Mouse (Mus musculus) neural tube, embryonic 12.5 days (tissue): Measurements from ENCODE around the gene Ncln. TPM values are rescaled to one million over a fixed set of nuclear protein-coding genes. Genes with fewer than 3 reads are reported as not detected.
A peak's percentile ranks its signal among the peaks of the same experiment; 100 is the strongest.

Source experiments
- ATAC-seq: fragments of 200-750 bp; cut with Nextera tagmentation; 2 replicates; pipeline ENCODE4 v1.8.0; 2017; ENCODE audit warnings: low read depth, mild to moderate bottlenecking, moderate TSS enrichment, moderate library complexity; ENCODE audit not compliant: low FRiP score
- H3K27ac ChIP-seq: fragments of 300-500 bp; sonication (generic); 2 replicates; pipeline ENCODE4 v1.5.1; 2016
- H3K27me3 ChIP-seq: fragments of 300-500 bp; sonication (generic); replicated peaks from 2 replicates; pipeline ENCODE4 v1.6.1; 2016; ENCODE audit warnings: mild to moderate bottlenecking
- H3K36me3 ChIP-seq: fragments of 300-500 bp; sonication (generic); 2 replicates; pipeline ENCODE4 v1.6.1; 2016; ENCODE audit warnings: mild to moderate bottlenecking
- H3K4me1 ChIP-seq: fragments of 300-500 bp; sonication (generic); 2 replicates; pipeline ENCODE4 v1.6.1; 2016
- H3K4me2 ChIP-seq: fragments of 300-500 bp; sonication (generic); replicated peaks from 2 replicates; pipeline ENCODE4 v1.6.1; 2016; ENCODE audit warnings: mild to moderate bottlenecking
- H3K4me3 ChIP-seq: fragments of 300-500 bp; sonication (generic); 2 replicates; pipeline ENCODE4 v1.5.1; 2016
- H3K9ac ChIP-seq: fragments of 300-500 bp; sonication (generic); 2 replicates; pipeline ENCODE4 v1.6.1; 2016; ENCODE audit warnings: mild to moderate bottlenecking
- H3K9me3 ChIP-seq: fragments of 300-500 bp; sonication (generic); 2 replicates; pipeline ENCODE4 v1.6.1; 2016; ENCODE audit warnings: mild to moderate bottlenecking
- WGBS: fragments of 180-500 bp; shearing (Covaris S2); methylation state at CpG from one replicate; pipeline ENCODE4 v1.1.7; 2016; 5-methylcytosine and 5-hydroxymethylcytosine counted together
- polyA plus RNA-seq: library from polyadenylated mRNA; unstranded; fragments of >200 nt; fragmentation: Nextera tagmentation; extraction: Ambion mirVana; gene quantifications from 2 replicates; pipeline ENCODE4 v1.2.1, GENCODE M21; 2016

Gene Ncln
- polyA plus RNA-seq, 1 experiment from 2014 or later = 78.4 TPM

GRCm38 (mm10) chr10:81495616-81496263, 452 bp downstream of the Ncln start:
- Histone ChIP-seq H3K4me2 (peak overlapping the region; percentile 97), H3K4me3 (peak overlapping the region; percentile 72), H3K9me3 (no peaks in the 10 kb centered on the region), H3K9ac (peak overlapping the region; percentile 77), H3K36me3 (peaks cover 28% of the 10 kb centered on the region), H3K4me1 (peaks cover 19% of the 10 kb centered on the region), H3K27ac (no peak overlapping the region; the same call in 1 of the 2 replicates), H3K27me3 (no peaks in the 10 kb centered on the region)
- peak; percentile 43 for ATAC-seq
- 2% methylated on average over 41 of the region's 41 CpGs for WGBS

GRCm38 (mm10) chr10:81495151-81495550, 1.0 kb downstream of the Ncln start:
- 80% methylated on average over 6 of the region's 6 CpGs for WGBS
- Histone ChIP-seq H3K27ac (no peak overlapping the region), H3K4me2 (peak overlapping the region; percentile 97), H3K4me1 (peaks cover 19% of the 10 kb centered on the region), H3K9me3 (no peaks in the 10 kb centered on the region), H3K4me3 (peak overlapping the region; percentile 72), H3K36me3 (peaks cover 34% of the 10 kb centered on the region), H3K27me3 (no peaks in the 10 kb centered on the region), H3K9ac (peak overlapping the region; percentile 77)
- ATAC-seq = no peak

- Histone ChIP-seq H3K9me3 (no peaks in the 10 kb centered on the region), H3K27ac (no peak overlapping the region), H3K4me2 (peak overlapping the region; percentile 97), H3K4me3 (0 out of 2 replicates have a peak overlapping the region, but pooled peaks have one; percentile 5), H3K27me3 (no peaks in the 10 kb centered on the region), H3K9ac (no peak overlapping the region), H3K4me1 (peaks cover 19% of the 10 kb centered on the region), H3K36me3 (peaks cover 41% of the 10 kb centered on the region)
- 83% methylated on average over 11 of the region's 11 CpGs for WGBS
- no peak for ATAC-seq
Measured at GRCm38 (mm10) chr10:81494260-81495041, 1.7 kb downstream of the Ncln start.

- Histone ChIP-seq H3K27ac (no peak overlapping the region), H3K4me3 (0 out of 2 replicates have a peak overlapping the region, but pooled peaks have one; percentile 5), H3K4me2 (no peak overlapping the region; the same call in 1 of the 2 replicates), H3K4me1 (peaks cover 19% of the 10 kb centered on the region), H3K36me3 (peaks cover 48% of the 10 kb centered on the region), H3K9me3 (no peaks in the 10 kb centered on the region), H3K27me3 (no peaks in the 10 kb centered on the region), H3K9ac (no peak overlapping the region)
- no peak for ATAC-seq
- 85% methylated on average over 8 of the region's 8 CpGs for WGBS
Measured at GRCm38 (mm10) chr10:81493601-81494220, 2.5 kb downstream of the Ncln start.

GRCm38 (mm10) chr10:81492606-81493240, 3.5 kb downstream of the Ncln start:
- Histone ChIP-seq H3K36me3 (peaks cover 58% of the 10 kb centered on the region), H3K4me3 (no peak overlapping the region), H3K9ac (no peak overlapping the region), H3K4me1 (peaks cover 19% of the 10 kb centered on the region), H3K27ac (no peak overlapping the region), H3K9me3 (no peaks in the 10 kb centered on the region), H3K27me3 (no peaks in the 10 kb centered on the region), H3K4me2 (no peak overlapping the region)
- 90% methylated on average over 11 of the region's 11 CpGs for whole genome bisulfite sequencing
- ATAC-seq = no peak

- WGBS = 98% methylated on average over 9 of the region's 9 CpGs
- H3K36me3 ChIP-seq = peaks cover 75% of the 10 kb centered on the region
- no peak for ATAC-seq
Measured at GRCm38 (mm10) chr10:81491018-81491417, 5.2 kb downstream of the Ncln start.

GRCm38 (mm10) chr10:81489941-81490340, 6.3 kb downstream of the Ncln start:
- Histone ChIP-seq H3K9ac (no peak overlapping the region), H3K4me2 (no peak overlapping the region), H3K9me3 (no peaks in the 10 kb centered on the region), H3K27ac (no peak overlapping the region), H3K4me3 (no peak overlapping the region), H3K36me3 (peaks cover 75% of the 10 kb centered on the region), H3K27me3 (no peaks in the 10 kb centered on the region), H3K4me1 (peaks cover 15% of the 10 kb centered on the region)
- WGBS = 88% methylated on average over 14 of the region's 14 CpGs
- ATAC-seq = no peak

More at GRCm38 (mm10) chr10:81491018-81491417, 5.2 kb downstream of the Ncln start:
- H3K9ac ChIP-seq = no peak overlapping the region
- peaks cover 19% of the 10 kb centered on the region for H3K4me1 ChIP-seq
- H3K4me3 ChIP-seq = no peak overlapping the region
- no peaks in the 10 kb centered on the region for H3K9me3 ChIP-seq
- H3K27ac ChIP-seq = no peak overlapping the region
- no peak overlapping the region for H3K4me2 ChIP-seq
- no peaks in the 10 kb centered on the region for H3K27me3 ChIP-seq

GRCm38 (mm10) chr10:81488081-81488480, 8.1 kb downstream of the Ncln start:
- H3K4me1 ChIP-seq = peaks cover 10% of the 10 kb centered on the region
- H3K9me3 ChIP-seq = no peaks in the 10 kb centered on the region
- no peaks in the 10 kb centered on the region for H3K27me3 ChIP-seq
- 92% methylated on average over 11 of the region's 11 CpGs for WGBS
- ATAC-seq = no peak
- no peak overlapping the region for H3K27ac ChIP-seq
- peaks cover 70% of the 10 kb centered on the region for H3K36me3 ChIP-seq
- no peak overlapping the region for H3K4me2 ChIP-seq
- H3K4me3 ChIP-seq = no peak overlapping the region
- H3K9ac ChIP-seq = no peak overlapping the region

GRCm38 (mm10) chr10:81486496-81486895, 9.7 kb downstream of the Ncln start:
- Histone ChIP-seq H3K4me2 (no peak overlapping the region), H3K9me3 (no peaks in the 10 kb centered on the region), H3K27ac (no peak overlapping the region), H3K4me3 (no peak overlapping the region), H3K4me1 (peaks cover 17% of the 10 kb centered on the region), H3K27me3 (peaks cover 8% of the 10 kb centered on the region), H3K9ac (no peak overlapping the region), H3K36me3 (peaks cover 54% of the 10 kb centered on the region)
- no peak for ATAC-seq
- WGBS = 89% methylated on average over 10 of the region's 10 CpGs

- H3K4me3 ChIP-seq = no peak overlapping the region
- peaks cover 25% of the 10 kb centered on the region for H3K4me1 ChIP-seq
- H3K36me3 ChIP-seq = peaks cover 45% of the 10 kb centered on the region
- no peak for ATAC-seq
- no peak overlapping the region for H3K4me2 ChIP-seq
- no peak overlapping the region for H3K9ac ChIP-seq
- H3K27ac ChIP-seq = no peak overlapping the region
- H3K27me3 ChIP-seq = peaks cover 13% of the 10 kb centered on the region
- no peaks in the 10 kb centered on the region for H3K9me3 ChIP-seq
- WGBS = 77% methylated on average over 7 of the region's 7 CpGs
Measured at GRCm38 (mm10) chr10:81485479-81486018, 10.6 kb downstream of the Ncln start.

- peaks cover 30% of the 10 kb centered on the region for H3K4me1 ChIP-seq
- no peak overlapping the region for H3K4me2 ChIP-seq
- no peak for ATAC-seq
- 19% methylated on average over 2 of the region's 2 CpGs for WGBS
- H3K4me3 ChIP-seq = no peak overlapping the region
- H3K9me3 ChIP-seq = no peaks in the 10 kb centered on the region
- no peak overlapping the region for H3K27ac ChIP-seq
- peaks cover 40% of the 10 kb centered on the region for H3K36me3 ChIP-seq
- H3K27me3 ChIP-seq = peaks cover 13% of the 10 kb centered on the region
- H3K9ac ChIP-seq = no peak overlapping the region
Measured at GRCm38 (mm10) chr10:81485060-81485449, 11.1 kb downstream of the Ncln start.
